Mouse (Mus musculus): ENCODE results near the gene Gm10944. TPM values are rescaled to one million over a fixed set of nuclear protein-coding genes. Genes with fewer than 3 reads are reported as not detected.

The Gm10944 gene
- polyA plus RNA-seq (2014; fragmentation: Nextera tagmentation; extraction: Ambion mirVana) = not detected in 2 replicates

DNA sequence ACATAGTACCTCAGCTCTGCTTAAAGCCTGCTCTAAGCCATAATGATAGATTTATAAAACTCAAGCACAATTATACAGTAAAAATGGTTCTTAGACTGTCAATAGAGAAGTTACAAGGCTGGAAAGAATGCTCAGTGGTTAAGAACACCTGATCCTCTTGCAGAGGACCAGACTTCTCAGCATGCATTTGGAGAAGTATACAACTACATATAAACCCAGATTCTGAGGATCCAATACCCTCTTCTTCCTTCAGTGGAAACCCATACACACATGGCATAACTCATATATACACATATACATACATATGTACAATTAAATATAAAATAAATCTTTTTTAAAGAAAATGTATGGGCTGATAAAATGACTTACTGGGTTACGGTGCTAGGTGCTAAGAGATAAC lies at the start of gene Gm10944:
Gene Gm10944 (plus strand): TSS at position 301 of the 400 bp plus-strand sequence.
- ATAC-seq (replicated peaks; ENCODE audit: low FRiP score) = no peak
- H3K9ac ChIP-seq (ENCODE audit: low read length) = no peak within 1 kb of the TSS
- no peaks in the 10 kb centered on the region for H3K9me3 ChIP-seq (ENCODE audit: control insufficient read depth, low read length)
- no peak within 1 kb of the TSS for H3K4me3 ChIP-seq (ENCODE audit: low read depth, low read length)
- H3K36me3 ChIP-seq (ENCODE audit: control insufficient read depth, insufficient read depth, low read length) = no peaks in the 10 kb centered on the region
- no peaks in the 10 kb centered on the region for H3K4me1 ChIP-seq (replicated peaks; ENCODE audit: control insufficient read depth, insufficient read depth, low read length)
- 91% methylated on average over 1 of the region's 1 CpGs for WGBS
- no peak for DNase-seq (ENCODE audit: low spot score)
- H3K4me2 ChIP-seq (ENCODE audit: low read depth, low read length, severe bottlenecking) = no peak within 1 kb of the TSS
- H3K27ac ChIP-seq (ENCODE audit: low read depth, low read length) = no peak within 1 kb of the TSS
- no peaks in the 10 kb centered on the region for H3K27me3 ChIP-seq (ENCODE audit: control insufficient read depth, insufficient read depth, low read length)

DNA sequence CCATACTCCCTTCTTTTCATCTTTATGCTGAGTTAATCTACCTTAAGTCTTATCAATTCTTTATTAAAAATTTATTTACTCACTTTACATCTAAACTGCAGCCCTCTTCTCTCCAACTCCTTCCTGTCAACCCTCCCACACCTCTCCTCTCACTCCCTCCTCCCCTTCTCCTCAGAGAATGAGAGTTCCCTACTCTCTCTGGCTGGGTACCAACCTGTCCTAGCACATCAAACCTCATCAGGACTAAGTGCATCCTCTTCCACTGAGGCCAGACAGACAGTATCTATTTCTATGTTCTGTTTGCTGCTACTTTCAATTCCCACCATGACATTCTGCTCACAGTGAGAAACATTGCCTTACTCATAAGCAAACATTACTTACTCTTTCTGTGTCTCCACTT lies 25.2 kb upstream of the Gm10944 start:
- Histone ChIP-seq H3K4me2 (ENCODE audit: low read depth, low read length, severe bottlenecking) (no peak overlapping the region), H3K36me3 (ENCODE audit: control insufficient read depth, insufficient read depth, low read length) (no peaks in the 10 kb centered on the region), H3K9me3 (ENCODE audit: control insufficient read depth, low read length) (no peaks in the 10 kb centered on the region), H3K9ac (ENCODE audit: low read length) (no peak overlapping the region), H3K4me1 (replicated peaks; ENCODE audit: control insufficient read depth, insufficient read depth, low read length) (no peaks in the 10 kb centered on the region), H3K27me3 (ENCODE audit: control insufficient read depth, insufficient read depth, low read length) (no peaks in the 10 kb centered on the region), H3K27ac (ENCODE audit: low read depth, low read length) (no peak overlapping the region), H3K4me3 (ENCODE audit: low read depth, low read length) (no peak overlapping the region)
- DNase-seq (ENCODE audit: low spot score) (no peak), ATAC-seq (replicated peaks; ENCODE audit: low FRiP score) (no peak)

DNA sequence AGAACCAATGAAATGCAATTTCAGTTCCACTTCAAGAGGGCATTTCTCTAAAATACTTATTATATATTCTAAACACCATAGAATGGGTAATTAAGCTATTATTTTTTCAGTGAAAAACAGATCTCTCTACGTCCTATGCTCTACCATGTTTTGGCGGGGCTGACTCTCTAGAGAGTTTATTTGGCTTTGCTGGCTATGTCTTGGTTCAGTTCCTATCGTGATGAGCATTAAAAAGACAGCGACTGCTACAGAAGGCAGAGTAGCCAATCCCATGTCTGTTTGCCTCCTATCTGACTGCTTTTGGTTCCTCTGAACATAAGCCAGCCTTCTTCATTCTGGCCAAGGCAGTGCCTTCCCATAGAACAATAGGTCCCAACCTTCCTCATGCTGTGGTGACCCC lies 24.5 kb upstream of the Gm10944 start:
- H3K27ac ChIP-seq (ENCODE audit: low read depth, low read length) = no peak overlapping the region
- no peaks in the 10 kb centered on the region for H3K36me3 ChIP-seq (ENCODE audit: control insufficient read depth, insufficient read depth, low read length)
- H3K4me1 ChIP-seq (replicated peaks; ENCODE audit: control insufficient read depth, insufficient read depth, low read length) = no peaks in the 10 kb centered on the region
- no peak for ATAC-seq (replicated peaks; ENCODE audit: low FRiP score)
- H3K27me3 ChIP-seq (ENCODE audit: control insufficient read depth, insufficient read depth, low read length) = no peaks in the 10 kb centered on the region
- no peak overlapping the region for H3K4me3 ChIP-seq (ENCODE audit: low read depth, low read length)
- no peak overlapping the region for H3K9ac ChIP-seq (ENCODE audit: low read length)
- no peak overlapping the region for H3K4me2 ChIP-seq (ENCODE audit: low read depth, low read length, severe bottlenecking)
- 84% methylated on average over 4 of the region's 4 CpGs for WGBS
- DNase-seq (ENCODE audit: low spot score) = no peak
- H3K9me3 ChIP-seq (ENCODE audit: control insufficient read depth, low read length) = no peaks in the 10 kb centered on the region

DNA sequence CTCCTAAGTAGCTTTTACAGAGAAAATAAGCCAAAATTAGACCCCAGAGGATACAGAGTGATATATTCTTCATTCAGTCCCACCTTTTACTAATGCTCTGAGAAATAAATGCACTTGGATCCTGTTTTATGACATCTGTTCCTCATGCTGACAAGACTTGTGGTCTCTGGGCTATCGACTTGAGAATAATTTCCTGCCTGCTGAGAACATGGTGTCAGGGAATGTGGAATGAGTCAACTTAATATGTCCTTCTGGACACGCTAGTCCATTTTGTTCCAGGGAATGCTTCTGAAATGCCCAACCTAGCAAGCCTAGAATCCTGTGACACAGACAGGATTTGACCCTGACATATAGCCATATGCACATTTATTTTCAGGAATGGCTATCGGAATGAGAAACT lies 22.0 kb upstream of the Gm10944 start:
- no peaks in the 10 kb centered on the region for H3K4me1 ChIP-seq (replicated peaks; ENCODE audit: control insufficient read depth, insufficient read depth, low read length)
- DNase-seq (ENCODE audit: low spot score) (no peak), ATAC-seq (replicated peaks; ENCODE audit: low FRiP score) (no peak)
- no peak overlapping the region for H3K9ac ChIP-seq (ENCODE audit: low read length)
- H3K4me2 ChIP-seq (ENCODE audit: low read depth, low read length, severe bottlenecking) = no peak overlapping the region
- H3K9me3 ChIP-seq (ENCODE audit: control insufficient read depth, low read length) = no peaks in the 10 kb centered on the region
- H3K27ac ChIP-seq (ENCODE audit: low read depth, low read length) = no peak overlapping the region
- WGBS = 82% methylated on average over 3 of the region's 3 CpGs
- H3K36me3 ChIP-seq (ENCODE audit: control insufficient read depth, insufficient read depth, low read length) = no peaks in the 10 kb centered on the region
- no peak overlapping the region for H3K4me3 ChIP-seq (ENCODE audit: low read depth, low read length)
- no peaks in the 10 kb centered on the region for H3K27me3 ChIP-seq (ENCODE audit: control insufficient read depth, insufficient read depth, low read length)

DNA sequence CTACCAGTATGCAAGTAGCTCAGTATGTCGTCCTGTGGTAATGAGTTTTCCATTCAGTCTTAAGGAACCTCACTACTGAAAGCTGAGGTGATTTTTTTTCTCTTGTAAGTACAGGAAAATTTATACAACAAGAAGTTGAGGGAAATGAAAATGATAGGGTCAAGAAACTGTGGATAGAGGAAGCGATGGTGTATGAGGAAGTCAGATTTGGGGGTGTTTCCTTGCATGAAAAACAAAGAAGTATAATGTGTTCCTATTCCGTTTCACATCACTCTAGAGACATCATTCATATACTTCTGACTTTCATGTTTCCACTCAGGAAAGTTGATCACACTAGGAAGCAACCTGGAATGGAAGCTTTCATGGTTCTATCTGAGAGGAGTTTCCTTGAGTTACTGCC lies 21.2 kb upstream of the Gm10944 start:
- no peak overlapping the region for H3K9ac ChIP-seq (ENCODE audit: low read length)
- H3K4me1 ChIP-seq (replicated peaks; ENCODE audit: control insufficient read depth, insufficient read depth, low read length) = no peaks in the 10 kb centered on the region
- H3K4me2 ChIP-seq (ENCODE audit: low read depth, low read length, severe bottlenecking) = no peak overlapping the region
- H3K27ac ChIP-seq (ENCODE audit: low read depth, low read length) = no peak overlapping the region
- no peaks in the 10 kb centered on the region for H3K27me3 ChIP-seq (ENCODE audit: control insufficient read depth, insufficient read depth, low read length)
- DNase-seq (ENCODE audit: low spot score) (no peak), ATAC-seq (replicated peaks; ENCODE audit: low FRiP score) (no peak)
- no peak overlapping the region for H3K4me3 ChIP-seq (ENCODE audit: low read depth, low read length)
- WGBS = 79% methylated on average over 3 of the region's 3 CpGs
- H3K36me3 ChIP-seq (ENCODE audit: control insufficient read depth, insufficient read depth, low read length) = no peaks in the 10 kb centered on the region
- H3K9me3 ChIP-seq (ENCODE audit: control insufficient read depth, low read length) = no peaks in the 10 kb centered on the region

DNA sequence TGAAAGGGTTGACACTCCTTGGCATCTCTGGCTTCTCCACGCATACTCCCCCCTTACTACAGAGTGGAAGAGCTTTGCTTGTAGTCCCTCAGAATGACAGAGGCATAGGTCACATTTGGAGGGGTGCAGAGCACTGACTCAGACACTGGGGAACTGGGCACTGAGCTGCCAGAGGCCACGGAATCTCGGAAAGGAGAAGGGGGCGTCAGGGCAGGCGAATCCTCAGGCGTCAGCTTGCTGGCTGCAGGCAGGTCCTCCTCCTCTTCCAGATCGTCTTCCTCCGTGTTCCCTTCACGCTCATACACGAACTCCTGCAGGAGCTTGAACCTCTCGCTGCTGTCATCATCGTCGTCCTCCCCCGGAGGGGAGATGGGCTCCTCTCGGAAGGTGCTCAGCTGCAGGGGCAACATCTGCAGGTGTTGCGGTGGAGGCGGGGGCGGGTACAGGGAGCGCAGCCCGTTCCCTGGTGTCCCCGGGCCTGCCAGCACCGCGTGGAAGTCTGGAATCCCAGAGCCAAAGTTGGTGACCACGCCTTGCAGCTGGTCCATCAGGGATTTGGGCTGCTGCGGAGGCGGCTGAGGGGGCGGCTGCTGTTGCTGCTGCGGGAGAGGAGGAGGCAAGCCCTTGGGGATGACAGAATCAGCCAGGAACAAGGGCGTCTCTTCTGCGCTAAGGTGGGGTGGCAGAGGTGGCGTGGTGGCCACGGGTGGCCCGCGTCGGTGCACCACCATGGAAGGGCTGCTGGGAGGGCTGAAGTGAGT lies 7.9 kb downstream of the Gm10944 start:
- peak overlapping the region; percentile 91 for H3K4me2 ChIP-seq (ENCODE audit: low read depth, low read length, severe bottlenecking)
- H3K27me3 ChIP-seq (ENCODE audit: control insufficient read depth, insufficient read depth, low read length) = no peaks in the 10 kb centered on the region
- peak overlapping the region; percentile 40 for H3K4me3 ChIP-seq (ENCODE audit: low read depth, low read length)
- H3K27ac ChIP-seq (ENCODE audit: low read depth, low read length) = no peak overlapping the region
- H3K9ac ChIP-seq (ENCODE audit: low read length) = peak overlapping the region; percentile 53
- DNase-seq (ENCODE audit: low spot score) (peak; percentile 66), ATAC-seq (replicated peaks; ENCODE audit: low FRiP score) (peak; percentile 77)
- no peaks in the 10 kb centered on the region for H3K9me3 ChIP-seq (ENCODE audit: control insufficient read depth, low read length)
- H3K36me3 ChIP-seq (ENCODE audit: control insufficient read depth, insufficient read depth, low read length) = no peaks in the 10 kb centered on the region
- 0 out of 2 replicates have a peak, but pooled peaks cover 2% of the 10 kb centered on the region for H3K4me1 ChIP-seq (replicated peaks; ENCODE audit: control insufficient read depth, insufficient read depth, low read length)
- 3% methylated on average over 35 of the region's 35 CpGs for WGBS

DNA sequence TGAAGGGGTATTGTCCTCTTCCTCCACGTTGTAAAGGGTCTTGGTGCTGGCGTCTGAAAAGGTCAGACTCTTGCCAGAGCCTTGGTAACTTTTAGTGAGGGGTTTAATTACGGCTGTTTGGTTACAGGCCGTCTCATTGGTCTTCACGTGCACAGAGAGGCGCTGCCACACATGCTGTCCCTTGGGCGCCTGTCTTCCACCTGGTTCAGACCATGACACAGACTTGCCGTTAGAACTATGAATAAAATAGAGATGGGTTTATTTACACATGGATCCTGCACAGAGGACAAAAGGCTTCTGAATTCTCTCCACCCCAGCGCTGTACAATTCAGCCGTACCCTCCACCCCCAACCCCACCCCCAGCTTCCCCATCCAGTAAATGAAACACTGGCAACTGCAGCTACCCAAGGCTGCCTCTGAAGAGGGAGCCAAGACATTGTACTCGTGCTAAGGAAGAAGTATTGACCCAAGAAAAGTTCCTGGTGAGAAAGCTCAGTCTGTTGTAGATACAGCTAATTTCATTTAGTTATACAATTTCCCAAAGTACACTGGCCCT lies 8.6 kb downstream of the Gm10944 start:
- WGBS = 9% methylated on average over 11 of the region's 11 CpGs
- Histone ChIP-seq H3K4me2 (ENCODE audit: low read depth, low read length, severe bottlenecking) (peak overlapping the region; percentile 91), H3K27me3 (ENCODE audit: control insufficient read depth, insufficient read depth, low read length) (no peaks in the 10 kb centered on the region), H3K4me1 (replicated peaks; ENCODE audit: control insufficient read depth, insufficient read depth, low read length) (0 out of 2 replicates have a peak, but pooled peaks cover 2% of the 10 kb centered on the region), H3K27ac (ENCODE audit: low read depth, low read length) (no peak overlapping the region), H3K9me3 (ENCODE audit: control insufficient read depth, low read length) (no peaks in the 10 kb centered on the region), H3K4me3 (ENCODE audit: low read depth, low read length) (peak overlapping the region; percentile 40), H3K9ac (ENCODE audit: low read length) (peak overlapping the region; percentile 53), H3K36me3 (ENCODE audit: control insufficient read depth, insufficient read depth, low read length) (no peaks in the 10 kb centered on the region)
- ATAC-seq (replicated peaks; ENCODE audit: low FRiP score) (peak; percentile 64), DNase-seq (ENCODE audit: low spot score) (no peak)

DNA sequence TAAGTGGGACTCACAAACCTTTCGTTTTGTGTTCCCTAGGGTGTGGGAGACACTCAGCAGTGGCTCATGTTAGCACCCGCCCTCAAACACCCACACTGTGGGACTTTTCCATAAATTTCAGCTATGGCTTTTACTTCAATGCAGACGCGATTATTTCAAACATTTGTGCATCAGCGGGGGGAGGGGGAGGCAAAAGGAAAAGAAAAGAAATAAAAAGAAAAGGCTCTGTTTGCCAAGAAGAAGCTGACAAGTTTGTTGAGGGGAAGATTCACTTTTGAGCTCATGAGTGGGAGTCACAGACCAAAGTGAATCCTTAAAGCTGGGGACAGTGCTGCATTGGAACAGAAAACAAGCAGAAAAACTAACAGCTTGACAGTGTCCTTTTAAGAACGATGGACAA lies 16.3 kb downstream of the Gm10944 start:
- Histone ChIP-seq H3K36me3 (ENCODE audit: control insufficient read depth, insufficient read depth, low read length) (no peaks in the 10 kb centered on the region), H3K9me3 (ENCODE audit: control insufficient read depth, low read length) (no peaks in the 10 kb centered on the region), H3K27ac (ENCODE audit: low read depth, low read length) (no peak overlapping the region), H3K9ac (ENCODE audit: low read length) (no peak overlapping the region), H3K4me3 (ENCODE audit: low read depth, low read length) (no peak overlapping the region), H3K4me1 (replicated peaks; ENCODE audit: control insufficient read depth, insufficient read depth, low read length) (no peaks in the 10 kb centered on the region), H3K4me2 (ENCODE audit: low read depth, low read length, severe bottlenecking) (no peak overlapping the region), H3K27me3 (ENCODE audit: control insufficient read depth, insufficient read depth, low read length) (no peaks in the 10 kb centered on the region)
- DNase-seq (ENCODE audit: low spot score) (no peak), ATAC-seq (replicated peaks; ENCODE audit: low FRiP score) (no peak)
- whole genome bisulfite sequencing = 85% methylated on average over 6 of the region's 6 CpGs

DNA sequence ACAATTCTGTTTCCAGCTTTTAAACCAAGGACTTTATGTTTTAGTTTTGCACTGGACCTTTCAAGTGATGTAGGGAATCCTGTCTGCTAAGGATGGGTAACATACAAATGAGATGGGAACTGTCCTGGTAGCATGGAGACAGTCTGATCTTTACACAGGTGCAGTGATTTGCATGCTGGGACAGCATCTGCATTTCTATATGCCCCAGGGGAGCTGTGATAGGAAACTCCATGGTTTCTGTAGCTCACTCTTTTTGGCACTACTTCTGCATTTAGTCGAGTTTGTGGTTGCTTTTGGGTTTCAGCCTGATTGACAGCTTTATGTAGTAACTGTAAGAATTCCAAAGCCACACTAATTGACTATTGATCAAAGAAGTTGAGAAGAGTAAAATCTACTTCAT lies 19.8 kb downstream of the Gm10944 start:
- no peak for DNase-seq (ENCODE audit: low spot score)

More for the DNA sequence above, 19.8 kb downstream of the Gm10944 start:
- H3K27me3 ChIP-seq (ENCODE audit: control insufficient read depth, insufficient read depth, low read length) = no peaks in the 10 kb centered on the region
- no peak overlapping the region for H3K9ac ChIP-seq (ENCODE audit: low read length)
- no peak for ATAC-seq (replicated peaks; ENCODE audit: low FRiP score)
- no peaks in the 10 kb centered on the region for H3K9me3 ChIP-seq (ENCODE audit: control insufficient read depth, low read length)
- H3K4me1 ChIP-seq (replicated peaks; ENCODE audit: control insufficient read depth, insufficient read depth, low read length) = no peaks in the 10 kb centered on the region
- 78% methylated on average over 1 of the region's 1 CpGs for WGBS
- H3K4me3 ChIP-seq (ENCODE audit: low read depth, low read length) = no peak overlapping the region
- no peaks in the 10 kb centered on the region for H3K36me3 ChIP-seq (ENCODE audit: control insufficient read depth, insufficient read depth, low read length)
- no peak overlapping the region for H3K4me2 ChIP-seq (ENCODE audit: low read depth, low read length, severe bottlenecking)
- no peak overlapping the region for H3K27ac ChIP-seq (ENCODE audit: low read depth, low read length)

Data from forebrain, embryonic 11.5 days (tissue).